Mouse (Mus musculus) spleen, adult 18-20 months (tissue): ENCODE results near the gene Lin9.

Experiments used
- DNase-seq, 2 experiments: peaks; one replicate each; pipeline ENCODE4 v3.0.0; 2022; ENCODE audit warnings: mixed read lengths in 2 of 2

The Lin9 gene

DNA sequence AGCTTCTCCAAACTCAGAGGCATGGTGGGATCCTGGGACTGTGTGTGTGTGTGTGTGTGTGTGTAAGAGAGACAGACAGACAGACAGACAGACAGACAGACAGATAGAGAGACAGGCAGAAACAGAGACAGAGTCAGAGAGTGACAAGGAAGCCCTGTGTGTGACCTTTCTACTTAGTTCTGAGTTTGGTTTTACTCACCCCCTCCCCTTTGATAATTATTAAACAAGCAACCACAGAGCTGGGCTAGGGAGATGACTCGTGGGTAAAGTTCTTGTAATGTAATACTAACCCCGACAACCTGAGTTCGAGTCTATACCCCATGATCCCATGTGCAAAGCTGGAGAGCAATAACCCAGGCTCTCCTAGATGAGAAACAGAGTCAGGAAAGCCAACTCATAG lies 66.9 kb downstream of the Lin9 start:
- DNase-seq, result no peak

DNA sequence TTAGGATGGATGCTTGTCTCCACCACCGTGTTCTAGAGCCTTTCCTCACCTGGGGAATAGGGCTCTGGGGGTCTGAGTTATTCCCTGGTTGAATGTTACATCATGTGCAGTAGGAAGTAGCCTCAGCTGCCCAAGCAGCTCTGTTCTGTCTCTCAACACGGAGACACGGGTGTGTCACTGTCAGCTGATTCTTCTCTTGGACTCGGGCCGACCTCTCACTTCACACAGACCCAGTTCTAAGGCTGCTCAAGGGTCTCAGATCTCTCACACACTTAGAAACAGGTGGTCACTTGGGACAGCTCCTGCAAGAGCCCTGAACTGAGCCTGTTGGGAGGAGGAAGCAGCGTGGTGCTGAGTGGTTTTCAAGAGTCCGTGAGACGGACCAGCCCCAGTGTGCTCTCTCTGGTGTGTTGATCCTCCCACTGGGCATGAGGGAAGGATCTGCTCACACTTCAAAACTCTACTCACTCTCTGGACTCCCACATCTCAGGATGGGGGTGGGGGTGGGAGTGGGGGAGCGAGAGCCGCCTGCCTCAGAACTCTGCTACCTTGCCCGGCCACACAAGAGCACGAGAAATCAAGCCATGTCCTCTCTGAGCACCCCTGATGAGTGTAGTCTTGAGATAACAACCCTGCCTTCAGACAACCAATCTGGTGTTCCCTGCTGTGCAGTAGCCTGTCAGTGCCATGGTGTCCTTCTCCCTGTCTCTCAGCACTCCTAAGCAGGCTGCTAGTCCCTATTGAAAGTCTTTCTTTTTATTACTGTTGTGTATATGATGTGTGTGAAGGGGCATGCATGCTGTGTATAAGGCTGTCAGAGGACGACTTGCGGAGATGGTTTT lies 68.2 kb downstream of the Lin9 start:
- DNase-seq, result no peak

DNA sequence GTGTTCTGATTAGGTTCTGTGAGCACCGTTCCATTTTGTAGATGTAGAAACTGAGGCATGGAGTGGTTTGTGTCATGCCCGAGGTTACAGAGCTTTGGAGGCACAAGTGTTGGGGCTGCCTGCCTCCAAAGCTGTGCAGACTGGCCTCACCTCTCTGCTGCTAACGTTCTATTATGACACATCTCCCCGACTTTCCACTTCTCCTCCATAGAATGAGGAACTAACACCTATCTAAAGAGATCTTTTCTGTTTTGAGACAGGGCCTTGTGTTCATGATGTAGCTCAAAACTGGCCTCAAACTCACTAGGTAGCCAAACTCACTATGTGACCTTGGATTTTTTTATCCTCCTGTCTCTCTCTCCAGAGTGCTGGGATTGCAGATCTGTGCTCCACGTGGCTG lies 77.8 kb downstream of the Lin9 start:
- no peak for DNase-seq

DNA sequence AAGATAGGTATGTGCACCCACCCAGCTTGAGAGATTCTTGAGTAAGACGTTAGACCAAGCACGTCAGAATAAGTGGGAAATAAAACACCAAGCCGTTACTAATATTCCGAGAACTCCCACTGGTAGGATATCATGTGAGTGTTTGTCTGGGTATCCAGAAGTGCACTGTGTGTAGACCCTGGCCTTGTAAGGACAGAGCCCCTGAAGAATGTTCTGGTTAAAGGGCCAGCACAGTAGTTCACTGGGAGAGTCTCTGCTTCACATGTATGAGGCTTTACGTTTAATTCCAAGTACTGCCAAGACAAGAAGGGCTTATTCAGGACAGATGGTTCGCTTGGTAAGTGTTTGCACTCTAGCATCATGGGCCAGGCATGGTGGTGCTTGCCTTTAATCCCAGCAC lies 78.5 kb downstream of the Lin9 start:
- no peak for DNase-seq

DNA sequence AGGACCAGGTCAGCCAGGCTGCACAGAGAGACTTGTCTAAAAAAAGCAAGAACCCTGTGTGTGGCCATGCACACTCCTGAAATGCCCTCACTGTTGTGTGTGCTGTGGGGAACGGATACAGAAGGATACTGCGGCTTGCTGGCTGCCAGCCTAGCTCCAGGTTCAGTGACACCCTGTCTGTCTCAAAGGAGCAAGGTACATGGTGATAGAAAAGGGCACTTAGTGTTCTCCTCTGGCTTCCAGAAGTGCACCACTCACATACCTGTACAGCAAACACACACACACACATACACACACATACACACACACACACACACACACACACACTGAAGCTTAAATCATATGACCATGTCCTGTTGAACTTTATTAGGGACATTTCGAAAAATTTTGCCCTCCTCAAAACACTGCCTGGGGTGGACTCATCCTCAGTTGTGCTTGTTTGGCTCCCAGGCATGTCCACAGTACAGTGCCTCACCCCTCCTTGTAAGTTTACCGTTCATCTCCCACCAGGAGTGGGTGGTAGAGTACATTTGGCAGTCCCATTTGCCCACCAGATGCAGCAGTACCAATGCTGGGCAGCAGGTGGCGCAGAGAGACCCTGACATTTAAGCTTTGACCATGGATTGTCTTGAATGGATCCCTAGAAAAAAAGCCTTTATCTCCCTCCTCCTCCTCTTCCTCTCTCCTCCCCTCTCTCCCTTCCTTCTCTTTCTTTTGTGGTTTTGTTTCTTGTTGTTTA lies 79.2 kb downstream of the Lin9 start:
- peak; percentile 64 to 86 for DNase-seq

DNA sequence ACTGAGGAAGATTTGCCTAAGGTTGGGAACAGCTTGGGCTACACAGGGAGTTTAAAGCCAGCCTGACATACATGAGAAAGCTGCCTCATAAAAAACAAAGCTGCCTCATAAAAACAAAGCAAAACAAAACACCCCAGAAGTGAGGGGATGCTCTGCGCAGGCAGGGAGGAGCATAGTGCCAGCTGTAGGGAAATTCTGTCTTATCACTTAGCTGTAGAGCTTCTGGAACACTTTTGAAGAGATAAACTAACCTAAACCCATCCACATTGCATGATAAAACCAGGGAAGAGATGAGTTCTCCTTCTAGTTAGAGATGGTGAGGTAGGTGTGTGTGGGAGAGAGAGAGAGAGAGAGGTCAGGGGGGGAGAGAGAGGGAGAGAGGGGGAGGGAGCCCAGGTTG lies 81.7 kb downstream of the Lin9 start:
- DNase-seq, result no peak

DNA sequence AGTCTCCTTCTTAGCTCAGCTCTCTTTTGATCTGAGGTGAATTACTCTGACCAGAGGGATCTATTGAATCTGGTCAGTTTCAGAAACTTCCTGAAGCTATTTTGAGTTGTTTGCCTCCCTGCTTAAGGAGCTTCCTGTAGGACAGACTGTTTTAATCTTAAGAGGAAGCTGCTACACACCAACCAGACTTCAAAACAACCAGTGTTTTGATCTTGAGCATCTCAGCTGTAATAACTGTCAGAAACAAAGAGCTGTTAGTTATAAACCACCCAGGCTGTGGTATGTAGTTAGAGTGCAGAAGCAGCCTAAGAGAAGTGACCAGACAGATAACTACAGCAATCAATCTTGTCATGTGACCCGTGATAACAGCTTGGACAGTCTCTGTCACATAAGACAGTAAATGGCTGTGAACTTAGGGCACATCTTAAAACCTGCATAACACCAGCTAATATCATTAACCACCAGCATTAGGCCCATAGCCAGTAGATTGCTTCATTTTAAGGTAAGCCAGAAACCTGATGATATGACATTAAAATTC lies 82.8 kb downstream of the Lin9 start:
- no peak for DNase-seq

DNA sequence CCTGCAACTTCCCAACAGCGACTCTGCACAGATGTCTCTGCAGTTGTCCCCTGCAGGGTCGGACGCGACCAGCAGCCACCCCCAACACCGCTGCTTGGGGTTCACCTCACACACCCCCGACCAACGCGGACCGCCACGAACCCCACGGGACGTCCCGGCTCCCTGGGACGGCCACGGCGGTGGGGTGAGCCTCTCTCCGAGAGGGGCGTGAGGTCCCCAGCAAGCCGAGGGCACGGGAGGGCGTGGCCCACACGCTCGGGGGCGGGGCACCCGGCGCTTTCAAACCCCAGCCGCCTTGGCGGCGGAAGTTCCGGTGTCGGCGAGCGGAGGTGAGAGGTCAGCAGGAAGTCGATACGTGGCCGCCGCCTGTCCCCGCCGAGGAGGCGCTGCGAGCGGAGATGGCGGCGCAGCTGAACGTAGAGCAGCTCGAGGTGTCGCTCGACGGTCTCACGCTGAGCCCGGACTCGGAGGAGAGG lies 84.8 kb downstream of the Lin9 start, which contains the start of gene Acbd3:
Acbd3 (plus strand) TSS at position 340 of the 476 bp plus-strand sequence.
- DNase-seq, result peak; percentile 89 to 91

DNA sequence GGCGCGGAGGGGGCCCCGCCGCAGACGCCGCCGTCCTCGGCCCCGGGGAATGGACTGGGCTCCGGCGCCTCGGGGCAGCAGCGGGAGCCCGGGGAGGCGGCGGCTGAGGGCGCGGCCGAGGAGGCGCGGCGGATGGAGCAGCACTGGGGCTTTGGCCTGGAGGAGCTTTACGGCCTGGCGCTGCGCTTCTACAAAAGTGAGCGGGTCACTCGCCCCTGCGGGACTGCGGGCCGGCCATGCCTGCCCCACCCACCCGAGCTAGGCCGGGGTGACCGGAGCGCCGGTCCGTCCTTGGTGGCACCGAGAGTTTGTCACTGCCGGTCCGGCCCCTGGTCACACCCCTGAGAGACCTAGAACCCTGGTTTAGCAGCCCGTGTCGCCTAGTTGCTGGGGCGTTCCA lies 85.2 kb downstream of the Lin9 start:
- no peak for DNase-seq

DNA sequence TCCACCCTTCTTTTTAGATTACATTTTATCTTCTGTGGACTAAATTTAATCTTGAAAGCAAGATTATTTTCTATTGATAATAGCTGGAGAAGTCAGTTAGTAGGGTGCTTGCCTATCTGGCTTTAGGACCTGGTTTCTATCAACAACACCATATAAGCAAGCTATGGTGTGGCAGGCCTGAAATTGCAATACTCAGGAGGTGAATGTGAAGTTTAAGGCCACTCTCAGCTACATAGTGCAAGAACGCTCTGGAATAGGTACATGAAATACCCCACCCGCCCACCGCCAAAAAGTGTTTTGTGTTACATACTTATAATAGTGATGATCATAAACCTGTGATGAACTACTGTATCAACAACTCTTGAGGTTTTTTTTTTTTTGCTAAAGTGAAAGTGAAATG lies 88.3 kb downstream of the Lin9 start:
- no peak for DNase-seq
